Mouse (Mus musculus) liver, postnatal 0 days (tissue): Measurements from ENCODE around the gene Mbnl2.

Experiments
- CTCF ChIP-seq: sonication (generic); IDR thresholded peaks from 2 replicates; pipeline ENCODE4 v1.5.1; 2016; ENCODE audit warnings: antibody characterized with exemption, low read depth
- EP300 ChIP-seq: IDR thresholded peaks from 2 replicates; pipeline ENCODE4 v1.6.1; 2016; ENCODE audit warnings: antibody characterized with exemption, low read depth, mild to moderate bottlenecking

- TF ChIP-seq CTCF, result no peak
- 0 out of 2 replicates have a peak, but pooled peaks have one; percentile 1 for TF ChIP-seq EP300
These were observed 202.6 kb downstream of the Mbnl2 start, which contains the start of gene Rap2a for GRCm38 (mm10) chr14:120477982-120478568.
